Mouse (Mus musculus): ENCODE results near the gene Slc2a6. TPM values are rescaled to one million over a fixed set of nuclear protein-coding genes. Genes with fewer than 3 reads are reported as not detected.

The Slc2a6 gene
- total RNA-seq, 1 experiment from 2014 or later, result 0.63 TPM

DNA sequence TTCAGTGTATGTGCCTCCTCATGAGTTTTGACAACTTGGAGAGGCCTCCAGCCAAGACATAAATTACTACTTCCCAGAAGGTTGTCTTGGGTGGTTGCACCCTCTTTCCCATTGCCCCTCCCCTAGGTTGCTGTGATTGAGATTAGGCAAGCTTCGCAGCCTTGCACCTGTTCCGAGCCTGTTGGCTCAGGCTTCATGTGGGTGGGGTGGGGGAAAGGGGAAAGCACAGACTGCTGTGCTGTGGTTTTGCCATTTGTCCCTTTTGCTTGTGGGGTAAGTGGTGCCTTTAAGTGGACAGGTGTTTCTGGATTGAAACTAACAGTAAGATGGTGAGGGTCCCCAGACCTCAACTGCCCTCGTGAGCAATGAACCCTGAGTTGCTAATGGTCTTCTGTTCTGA, 8.2 kb upstream of the Slc2a6 start:
- DNase-seq, result no peak

- DNase-seq, result no peak
These were observed 4.6 kb upstream of the Slc2a6 start for GRCm38 (mm10) chr2:27032361-27032760.

- DNase-seq, result no peak
These were observed 728 bp upstream of the Slc2a6 start for GRCm38 (mm10) chr2:27028437-27029015.

DNA sequence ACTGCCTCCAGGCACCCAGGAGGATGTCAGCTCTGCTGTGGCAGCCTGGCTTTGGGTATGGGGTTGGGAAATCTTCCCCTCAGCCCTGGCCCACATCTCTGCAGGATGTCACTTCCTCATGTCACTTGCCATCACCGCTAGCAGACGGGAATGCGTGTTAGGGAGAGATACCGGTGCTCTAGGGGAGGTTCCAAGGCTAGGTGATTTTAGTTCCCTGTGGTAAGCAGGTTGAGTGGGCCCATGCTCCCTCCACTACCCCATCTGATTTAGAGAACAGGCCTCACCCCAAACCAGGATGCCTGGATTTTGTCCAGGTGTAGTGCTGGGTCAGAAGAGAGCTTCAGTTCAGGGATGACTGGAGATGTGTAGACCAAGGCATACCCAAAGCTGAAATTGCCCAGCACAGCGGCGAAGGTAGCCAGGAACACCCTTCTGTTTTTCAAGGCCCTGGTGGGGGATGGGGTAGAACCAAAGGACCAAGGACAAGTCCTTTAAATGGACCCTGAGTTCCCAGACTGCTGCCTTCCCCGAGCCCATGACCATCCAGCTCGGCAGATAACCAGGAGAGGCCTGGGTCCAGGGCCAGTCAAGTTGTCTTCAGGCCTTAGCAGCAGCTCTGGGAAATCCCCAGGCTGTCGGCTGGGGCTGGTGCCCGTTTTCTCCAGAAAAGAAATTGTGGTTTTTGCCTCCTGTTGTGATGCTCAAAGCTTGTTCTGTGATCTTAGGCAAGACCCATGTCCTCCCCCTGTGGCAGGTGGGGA, 761 bp downstream of the Slc2a6 start:
- no peak for DNase-seq

- DNase-seq, result no peak
These were observed 1.5 kb downstream of the Slc2a6 start for GRCm38 (mm10) chr2:27026332-27026731.

- no peak for DNase-seq
These were observed 2.3 kb downstream of the Slc2a6 start for GRCm38 (mm10) chr2:27025545-27025944.

DNA sequence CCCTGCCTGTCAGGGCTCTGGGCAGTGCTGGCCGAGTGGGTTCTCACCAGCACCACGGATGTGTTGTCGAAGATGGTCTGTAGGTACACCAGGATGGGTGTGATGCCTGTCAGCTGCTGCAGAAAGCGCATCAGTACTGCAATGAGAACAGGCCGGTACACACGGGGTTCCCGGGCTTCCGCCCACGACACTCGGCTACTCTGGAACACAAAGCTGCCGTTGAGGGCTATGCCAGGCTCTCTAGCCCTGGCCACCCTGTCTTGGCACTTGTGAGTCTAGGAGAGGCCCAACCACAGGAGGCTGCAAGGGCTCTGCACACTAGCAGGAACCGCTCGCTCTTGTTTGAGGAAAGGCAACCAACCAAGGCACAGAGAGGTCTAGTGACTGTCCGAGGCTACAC, 3.7 kb downstream of the Slc2a6 start:
- no peak for DNase-seq

- no peak for DNase-seq
These were observed 5.2 kb downstream of the Slc2a6 start for GRCm38 (mm10) chr2:27022612-27023011.

- DNase-seq, result no peak
These were observed 6.7 kb downstream of the Slc2a6 start for GRCm38 (mm10) chr2:27021103-27021502.

DNA sequence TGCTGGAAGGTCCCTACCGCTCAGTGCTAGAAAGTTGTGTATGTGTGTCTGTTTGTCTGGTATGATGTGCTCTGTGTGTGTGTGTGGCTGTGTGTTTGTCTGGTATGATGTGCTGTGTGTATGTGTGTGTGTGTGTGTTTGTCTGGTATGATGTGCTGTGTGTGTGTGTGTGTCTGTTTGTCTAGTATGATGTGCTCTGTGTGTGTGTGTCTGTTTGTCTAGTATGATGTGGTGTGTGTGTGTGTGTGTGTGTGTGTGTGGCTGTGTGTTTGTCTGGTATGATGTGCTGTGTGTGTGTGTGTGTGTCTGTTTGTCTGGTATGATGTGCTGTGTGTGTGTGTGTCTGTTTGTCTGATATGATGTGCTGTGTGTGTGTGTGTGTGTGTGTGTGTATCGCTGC, 8.3 kb downstream of the Slc2a6 start:
- DNase-seq, result no peak

DNA sequence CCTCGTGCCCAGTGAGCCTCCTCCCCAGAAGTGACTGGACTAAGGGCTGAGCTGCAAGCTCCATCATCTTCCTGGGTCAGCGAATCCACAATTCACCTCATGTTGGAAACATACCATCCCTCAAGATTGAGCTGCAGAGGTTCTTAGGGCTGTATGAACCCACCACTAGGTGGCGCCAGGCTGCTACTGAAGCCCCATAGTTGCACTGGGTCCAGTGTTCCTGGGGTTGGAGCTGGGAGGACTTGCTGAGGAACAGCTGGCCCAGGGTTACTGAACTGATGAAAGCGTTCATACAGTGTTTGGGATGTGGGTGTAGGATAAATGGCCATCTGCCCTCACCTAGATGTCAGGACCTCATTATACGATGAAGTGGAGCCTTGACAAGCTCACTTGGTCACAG, 10.0 kb downstream of the Slc2a6 start:
- DNase-seq, result peak; percentile 85

DNA sequence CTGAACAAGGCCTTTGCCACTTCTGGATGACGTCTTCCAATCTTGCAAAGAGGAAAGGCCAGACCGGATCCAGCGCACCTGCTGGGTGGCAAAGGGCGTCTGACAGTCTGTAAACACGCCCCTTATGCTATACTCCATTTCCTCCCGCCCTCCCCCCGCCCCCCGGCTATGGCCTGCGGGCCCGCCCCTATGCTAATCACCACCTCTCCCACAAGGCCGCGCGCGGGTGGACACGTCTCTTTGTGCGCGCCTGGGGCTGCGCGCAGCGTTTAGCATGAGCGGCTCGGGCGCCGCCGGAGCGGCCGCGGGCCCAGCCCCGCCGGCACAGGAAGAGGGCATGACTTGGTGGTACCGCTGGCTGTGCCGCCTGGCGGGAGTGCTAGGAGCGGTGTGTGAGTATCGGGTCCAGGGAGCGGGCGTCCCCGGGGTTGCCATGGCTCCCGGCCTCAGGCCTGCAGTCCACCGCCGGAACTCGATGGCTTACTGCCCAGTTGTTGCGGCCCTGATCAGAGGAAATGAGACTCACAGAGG, 18.0 kb downstream of the Slc2a6 start, which contains the start of gene Cacfd1:
TSS of gene Cacfd1 (plus strand) at position 213 of the 531 bp plus-strand sequence.
- DNase-seq, result peak; percentile 94

GRCm38 (mm10) chr2:27007701-27008100, 20.1 kb downstream of the Slc2a6 start:
- no peak for DNase-seq

GRCm38 (mm10) chr2:27006255-27006654, 21.5 kb downstream of the Slc2a6 start:
- DNase-seq, result no peak

DNA sequence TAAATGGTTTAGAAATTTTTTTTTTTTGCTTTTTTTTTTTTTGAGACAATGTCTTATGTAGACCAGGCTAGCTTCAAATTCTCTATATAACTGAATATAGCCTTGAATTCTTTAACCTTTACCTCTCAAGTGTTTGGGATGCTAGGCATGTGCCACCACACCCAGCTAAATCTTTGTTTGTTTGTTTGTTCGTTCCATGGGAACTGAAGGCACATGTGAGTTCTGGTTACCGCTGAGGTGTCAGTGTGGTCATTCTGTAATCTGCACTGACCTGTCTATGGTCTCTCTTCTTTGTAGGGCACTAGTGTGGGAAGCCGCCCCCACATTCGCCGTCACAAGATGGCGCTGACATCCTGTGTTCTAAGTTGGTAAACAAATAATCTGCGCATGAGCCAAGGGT, 29.8 kb downstream of the Slc2a6 start:
- no peak for DNase-seq

DNA sequence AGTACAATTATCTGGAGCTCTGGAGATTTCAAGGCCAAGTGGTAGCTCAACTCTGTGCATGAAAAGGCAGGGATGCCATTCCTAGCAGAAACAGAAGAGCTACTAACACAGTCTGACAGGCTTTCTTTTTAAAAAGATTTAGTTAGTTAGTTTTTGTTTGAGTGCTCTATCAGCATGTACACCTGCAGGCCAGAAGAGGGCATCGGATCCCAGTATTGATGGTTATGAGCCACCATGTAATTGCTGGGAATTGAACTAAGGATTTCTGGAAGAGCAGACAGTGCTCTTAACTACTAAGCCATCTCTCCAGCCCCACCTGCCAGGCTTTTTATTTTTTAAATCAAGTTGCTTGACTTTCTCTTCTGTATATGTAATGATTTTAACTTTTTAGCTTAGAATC, 30.3 kb downstream of the Slc2a6 start:
- DNase-seq, result no peak

DNA sequence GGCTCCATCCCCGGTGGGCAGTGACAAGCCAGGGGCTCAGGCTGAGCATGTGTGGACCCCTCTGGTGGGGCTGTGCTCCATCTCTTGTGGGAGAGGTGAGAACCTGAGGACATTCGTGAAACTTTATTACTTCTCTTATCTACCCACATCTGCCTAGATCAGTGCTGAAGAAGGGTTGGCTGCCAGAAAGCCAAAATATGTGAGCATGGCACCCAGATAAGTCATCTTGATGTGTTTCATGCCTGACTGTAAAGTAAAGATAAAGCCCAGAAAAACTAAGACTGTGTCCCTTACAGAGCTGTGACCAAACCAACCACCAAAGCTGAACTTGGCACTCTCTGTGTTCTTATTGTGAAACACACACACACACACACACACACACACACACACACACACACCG, 33.9 kb downstream of the Slc2a6 start:
- no peak for DNase-seq

GRCm38 (mm10) chr2:26984640-26985039, 43.2 kb downstream of the Slc2a6 start:
- no peak for DNase-seq

GRCm38 (mm10) chr2:26984179-26984578, 43.6 kb downstream of the Slc2a6 start:
- no peak for DNase-seq

GRCm38 (mm10) chr2:26980361-26980760, 47.4 kb downstream of the Slc2a6 start:
- no peak for DNase-seq

GRCm38 (mm10) chr2:26973960-26974359, 53.8 kb downstream of the Slc2a6 start:
- no peak for DNase-seq

GRCm38 (mm10) chr2:26973116-26973515, 54.7 kb downstream of the Slc2a6 start, which contains the start of gene Adamts13:
Gene Adamts13, plus strand, starts transcription at chr2:26973416.
- DNase-seq, result no peak

All from adrenal gland, postnatal 14 days (tissue).